Mouse (Mus musculus): ENCODE measurements around the gene Taf12.
A peak's percentile ranks its signal among the peaks of the same experiment; 100 is the strongest.
"Not testable (repeated sequence)": the region's sequence is repeated elsewhere in the genome, so short reads cannot be mapped to it uniquely, and the experiment has no call there.

Taf12 gene

GRCm38 (mm10) chr4:132269740-132270560 is 4.2 kb upstream of the Taf12 start:
- DNase-seq (ENCODE audit: low read depth, low spot score): peak; percentile 93

DNA sequence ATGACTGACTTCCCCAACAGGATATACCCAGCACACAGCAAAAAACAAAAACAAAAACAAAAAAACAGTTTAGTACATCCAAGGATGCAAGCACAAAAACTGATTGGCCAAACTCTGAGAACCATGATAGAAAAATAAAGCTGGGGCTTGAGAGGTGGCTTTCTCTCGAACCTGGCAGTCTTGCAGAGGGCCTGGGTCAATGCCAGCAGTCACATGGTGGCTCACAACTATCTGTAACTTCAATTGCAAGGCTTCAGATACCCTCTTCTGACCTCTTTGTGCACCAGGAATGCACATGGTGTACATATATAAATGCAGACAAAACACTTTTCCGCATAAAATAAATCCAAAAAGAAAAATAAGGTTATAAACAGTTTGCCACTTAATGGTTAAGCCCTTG is 1.0 kb upstream of the Taf12 start:
- DNase-seq (ENCODE audit: low read depth, low spot score): no peak

- DNase-seq (ENCODE audit: low read depth, low spot score): no peak
These were observed 1.8 kb downstream of the Taf12 start for GRCm38 (mm10) chr4:132275949-132276348.

DNA sequence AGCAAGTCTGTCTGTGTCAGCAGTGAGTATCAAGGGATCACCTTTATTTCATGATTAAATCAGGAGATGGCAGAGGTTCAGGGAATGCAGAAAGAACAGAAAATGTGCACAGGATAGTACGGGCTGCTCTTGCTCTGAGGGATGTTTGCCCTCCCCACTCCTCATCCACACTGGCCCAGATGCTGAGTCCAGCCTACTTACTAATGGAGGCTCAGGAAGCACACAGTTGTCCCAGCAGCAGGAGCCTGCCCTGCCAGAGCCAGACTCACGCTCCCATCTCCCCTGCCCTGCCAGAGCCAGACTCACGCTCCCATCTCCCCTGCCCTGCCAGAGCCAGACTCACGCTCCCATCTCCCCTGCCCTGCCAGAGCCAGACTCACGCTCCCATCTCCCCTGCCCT is 14.7 kb downstream of the Taf12 start:
- not testable (repeated sequence) for DNase-seq (ENCODE audit: low read depth, low spot score)

- no peak for DNase-seq (ENCODE audit: low read depth, low spot score)
These were observed 16.9 kb downstream of the Taf12 start for GRCm38 (mm10) chr4:132291056-132291455.

GRCm38 (mm10) chr4:132291624-132292335 is 17.6 kb downstream of the Taf12 start:
- DNase-seq (ENCODE audit: low read depth, low spot score): no peak

- DNase-seq (ENCODE audit: low read depth, low spot score): no peak
These were observed 18.8 kb downstream of the Taf12 start for GRCm38 (mm10) chr4:132292988-132293387.

GRCm38 (mm10) chr4:132293682-132294240 is 19.6 kb downstream of the Taf12 start:
- DNase-seq (ENCODE audit: low read depth, low spot score): no peak

GRCm38 (mm10) chr4:132295696-132296390 is 21.7 kb downstream of the Taf12 start:
- no peak for DNase-seq (ENCODE audit: low read depth, low spot score)

GRCm38 (mm10) chr4:132299849-132300248 is 25.7 kb downstream of the Taf12 start:
- DNase-seq (ENCODE audit: low read depth, low spot score): no peak

GRCm38 (mm10) chr4:132301486-132301885 is 27.3 kb downstream of the Taf12 start:
- no peak for DNase-seq (ENCODE audit: low read depth, low spot score)

- peak; percentile 48 for DNase-seq (ENCODE audit: low read depth, low spot score)
These were observed 28.1 kb downstream of the Taf12 start for GRCm38 (mm10) chr4:132301965-132302938.

DNA sequence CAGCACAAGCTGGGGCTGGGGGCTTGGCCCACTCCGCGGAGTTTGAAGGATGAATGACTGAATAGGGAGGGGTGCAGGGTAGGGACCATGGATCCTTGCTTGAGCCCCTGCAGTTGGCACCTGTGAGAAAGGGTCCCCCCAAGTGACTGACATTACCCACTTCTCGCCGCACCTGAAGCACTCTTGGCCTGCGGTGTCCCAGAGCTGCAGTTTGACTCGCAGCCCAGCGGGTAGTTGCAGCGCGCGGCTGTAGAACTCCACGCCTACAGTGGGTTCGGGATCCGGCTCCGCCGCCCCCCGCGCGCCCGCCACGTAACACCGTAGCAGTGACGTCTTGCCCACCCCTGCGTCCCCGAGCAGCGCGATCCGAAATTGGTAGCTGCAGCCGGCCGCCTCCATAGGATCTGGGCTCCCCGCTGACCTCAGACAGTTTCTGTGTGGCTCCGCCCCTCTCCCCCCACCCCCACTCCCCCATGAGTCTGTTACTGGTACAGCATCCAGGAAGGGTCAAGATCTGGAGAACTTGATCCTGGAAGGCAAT is 28.8 kb downstream of the Taf12 start, which contains the start of gene Rab42:
TSS of gene Rab42 (minus strand) at position 447 of the 541 bp plus-strand sequence.
- peak; percentile 76 for DNase-seq (ENCODE audit: low read depth, low spot score)

- not testable (repeated sequence) for DNase-seq (ENCODE audit: low read depth, low spot score)
These were observed 29.3 kb downstream of the Taf12 start for GRCm38 (mm10) chr4:132303484-132303883.

DNA sequence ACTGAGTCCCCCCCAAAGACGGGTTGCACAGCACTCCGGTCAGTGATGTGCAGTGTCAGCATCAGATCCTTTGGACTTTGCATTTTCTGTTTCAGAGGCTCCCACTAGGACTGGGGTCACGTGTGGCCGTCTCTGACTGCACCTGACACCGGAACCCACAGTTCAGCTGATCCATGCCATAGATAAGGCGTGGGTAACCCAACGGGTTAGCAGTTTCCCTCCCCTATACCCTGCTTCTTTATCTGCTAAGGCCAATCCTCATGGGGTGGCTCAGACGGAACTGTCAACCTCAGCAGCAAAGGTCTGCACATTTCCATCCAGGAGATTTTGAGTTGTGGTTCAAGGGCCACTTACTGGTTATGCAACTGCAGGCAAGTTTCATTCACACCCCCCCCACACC is 31.1 kb downstream of the Taf12 start:
- DNase-seq (ENCODE audit: low read depth, low spot score): peak; percentile 36

- DNase-seq (ENCODE audit: low read depth, low spot score): no peak
These were observed 31.8 kb downstream of the Taf12 start for GRCm38 (mm10) chr4:132306004-132306403.

- DNase-seq (ENCODE audit: low read depth, low spot score): peak; percentile 93
These were observed 34.4 kb downstream of the Taf12 start for GRCm38 (mm10) chr4:132308437-132309139.

- DNase-seq (ENCODE audit: low read depth, low spot score): peak; percentile 80
These were observed 35.1 kb downstream of the Taf12 start for GRCm38 (mm10) chr4:132309140-132309848.

GRCm38 (mm10) chr4:132309849-132310472 is 35.8 kb downstream of the Taf12 start:
- DNase-seq (ENCODE audit: low read depth, low spot score): peak; percentile 84
